Comparison of ENCODE assay signal across 9 mouse cellular contexts in genomic region chr7:39448626-39449242, GRCm38 (mm10). TPM values are rescaled to one million over a fixed set of nuclear protein-coding genes. Genes with fewer than 3 reads are reported as not detected.
DNase-seq lines count a peak whose midpoint lies in the region; ATAC-seq and TF ChIP-seq lines count a peak whose summit lies in the region.
"Had no signal": no experiment of that assay in that cellular context is flagged by ENCODE, and none has a peak within 500 bp of the region (broad histone marks: within the 10 kb centered on the region; RNA-seq: fewer than 3 reads in every experiment).

No protein-coding gene starts in this region.

- peak overlapping the region; percentile 53 for H3K4me2 ChIP-seq in forebrain, embryonic 16.5 days (ENCODE audit: low read length)
- peak overlapping the region; percentile 70 for H3K4me2 ChIP-seq in limb, embryonic 12.5 days
- peak overlapping the region; percentile 61 for H3K4me2 ChIP-seq in stomach, embryonic 15.5 days

- no peak for DNase-seq in heart, embryonic 10.5 days (ENCODE audit: low spot score)
- DNase-seq in heart, adult 8-10 months (ENCODE audit: low spot score), result no peak
- DNase-seq in layer of hippocampus, postnatal 14 days (ENCODE audit: low spot score in 2 of 2), result no peak
- no peak for DNase-seq in right cerebral cortex, postnatal 25 days

- no peak for TF ChIP-seq POLR2A in bone marrow, adult 2 months (IDR thresholded peaks at IDR 0.05; ENCODE audit: borderline replicate concordance, control insufficient read depth, low read depth, low read length)

- WGBS in heart, embryonic 10.5 days, result 63% methylated on average over 11 of the region's 11 CpGs
- 47% methylated on average over 11 of the region's 11 CpGs for WGBS in bone marrow, adult 2 months
- 53% methylated on average over 11 of the region's 11 CpGs for WGBS in forebrain, embryonic 16.5 days
- 61% methylated on average over 11 of the region's 11 CpGs for WGBS in limb, embryonic 12.5 days
- 53% methylated on average over 11 of the region's 11 CpGs for WGBS in stomach, embryonic 15.5 days

- no peak for TF ChIP-seq CTCF in bone marrow, adult 2 months (IDR thresholded peaks at IDR 0.05; ENCODE audit: control insufficient read depth, insufficient read depth, low read length)

- no peak overlapping the region for H3K27ac ChIP-seq in heart, embryonic 10.5 days
- no peak overlapping the region for H3K27ac ChIP-seq in bone marrow, adult 2 months (ENCODE audit: control insufficient read depth, insufficient read depth, low read depth, low read length, poor library complexity)
- no peak overlapping the region for H3K27ac ChIP-seq in forebrain, embryonic 16.5 days (ENCODE audit: low read length)
- no peak overlapping the region for H3K27ac ChIP-seq in limb, embryonic 12.5 days
- no peak overlapping the region for H3K27ac ChIP-seq in stomach, embryonic 15.5 days

- peak overlapping the region; percentile 73 for H3K4me3 ChIP-seq in heart, embryonic 10.5 days
- H3K4me3 ChIP-seq in bone marrow, adult 2 months (replicated peaks; ENCODE audit: control insufficient read depth, low read depth, low read length), result peak overlapping the region; percentile 86
- H3K4me3 ChIP-seq in forebrain, embryonic 16.5 days (replicated peaks; ENCODE audit: low read length), result peak overlapping the region; percentile 75
- H3K4me3 ChIP-seq in limb, embryonic 12.5 days (replicated peaks), result peak overlapping the region; percentile 74
- H3K4me3 ChIP-seq in stomach, embryonic 15.5 days (replicated peaks), result peak overlapping the region; percentile 82

- H3K36me3 ChIP-seq in heart, embryonic 10.5 days, result 0 out of 2 replicates have a peak, but pooled peaks cover 2% of the 10 kb centered on the region
- H3K36me3 ChIP-seq in forebrain, embryonic 16.5 days (ENCODE audit: control insufficient read depth, insufficient read depth), result peaks cover 3% of the 10 kb centered on the region; the same call in 1 of the 2 replicates
- H3K36me3 ChIP-seq in limb, embryonic 12.5 days, result no peaks in the 10 kb centered on the region
- H3K36me3 ChIP-seq in stomach, embryonic 15.5 days, result no peaks in the 10 kb centered on the region

- no peaks in the 10 kb centered on the region for H3K27me3 ChIP-seq in heart, embryonic 10.5 days (ENCODE audit: insufficient read depth, poor library complexity, severe bottlenecking)
- no peaks in the 10 kb centered on the region for H3K27me3 ChIP-seq in forebrain, embryonic 16.5 days (replicated peaks; ENCODE audit: control insufficient read depth, insufficient read depth, low read length)
- H3K27me3 ChIP-seq in limb, embryonic 12.5 days, result peaks cover 8% of the 10 kb centered on the region; the same call in 1 of the 2 replicates
- 0 out of 2 replicates have a peak, but pooled peaks cover 3% of the 10 kb centered on the region for H3K27me3 ChIP-seq in stomach, embryonic 15.5 days (replicated peaks)

- peak; percentile 19 for ATAC-seq in forebrain, embryonic 16.5 days
- ATAC-seq in limb, embryonic 12.5 days (ENCODE audit: insufficient number of reproducible peaks, insufficient read depth, low FRiP score, low TSS enrichment, low read depth), result no peak
- no peak for ATAC-seq in stomach, embryonic 15.5 days (ENCODE audit: insufficient read depth, low FRiP score, low read depth)

- H3K9me3 ChIP-seq in heart, embryonic 10.5 days, result no peaks in the 10 kb centered on the region
- no peaks in the 10 kb centered on the region for H3K9me3 ChIP-seq in forebrain, embryonic 16.5 days (ENCODE audit: control insufficient read depth, low read length)
- H3K9me3 ChIP-seq in limb, embryonic 12.5 days, result no peaks in the 10 kb centered on the region
- H3K9me3 ChIP-seq in stomach, embryonic 15.5 days, result no peaks in the 10 kb centered on the region

- H3K4me1 ChIP-seq in heart, embryonic 10.5 days, result peaks cover 5% of the 10 kb centered on the region
- H3K4me1 ChIP-seq in bone marrow, adult 2 months (ENCODE audit: control insufficient read depth, insufficient read depth, low read length), result peaks cover 1% of the 10 kb centered on the region; the same call in 1 of the 2 replicates
- peaks cover 17% of the 10 kb centered on the region for H3K4me1 ChIP-seq in forebrain, embryonic 16.5 days (replicated peaks; ENCODE audit: control insufficient read depth, insufficient read depth, low read length)
- H3K4me1 ChIP-seq in limb, embryonic 12.5 days (replicated peaks), result peaks cover 6% of the 10 kb centered on the region
- H3K4me1 ChIP-seq in stomach, embryonic 15.5 days, result peaks cover 6% of the 10 kb centered on the region

- H3K9ac ChIP-seq in forebrain, embryonic 16.5 days (replicated peaks; ENCODE audit: low read depth, low read length), result peak overlapping the region; percentile 33
- H3K9ac ChIP-seq in limb, embryonic 12.5 days (replicated peaks), result no peak overlapping the region
- no peak overlapping the region for H3K9ac ChIP-seq in stomach, embryonic 15.5 days

RNA-seq across cellular contexts. Expression of gene Gm5114, which starts 35.8 kb away (rescaled TPM):
- polyA plus RNA-seq in heart, embryonic 10.5 days (2016; fragmentation: Nextera tagmentation; extraction: Ambion mirVana), result not detected in 2 replicates
- total RNA-seq in heart, adult 8-10 months (2022), result not detected
- not detected in 2 replicates for polyA plus RNA-seq in bone marrow, adult 2 months (2011; ENCODE audit: insufficient read depth, insufficient read length, low replicate concordance, missing spikeins)
- not detected in 2 replicates for polyA plus RNA-seq in forebrain, embryonic 16.5 days (2015; fragmentation: Nextera tagmentation; extraction: Ambion mirVana)
- not detected in 2 replicates for polyA plus RNA-seq in limb, embryonic 12.5 days (2016; fragmentation: Nextera tagmentation; extraction: Ambion mirVana)
- polyA plus RNA-seq in stomach, embryonic 15.5 days (2015; fragmentation: Nextera tagmentation; extraction: Ambion mirVana), result not detected in 2 replicates
- not detected for total RNA-seq in layer of hippocampus, postnatal 14 days (2021)
- polyA plus RNA-seq: gonadal fat pad, adult 2 months had no signal
